Mouse (Mus musculus) embryonic fibroblast, embryonic 13.5 days (primary cell): ENCODE measurements around the gene Lins1. TPM values are rescaled to one million over a fixed set of nuclear protein-coding genes. Genes with fewer than 3 reads are reported as not detected.

Source experiments
- H3K27ac ChIP-seq: 2 replicates; pipeline ENCODE4 v1.5.1; 2012; ENCODE audit warnings: low read length, control low read depth, inconsistent platforms; ENCODE audit not compliant: insufficient read depth
- H3K4me1 ChIP-seq: 2 replicates; pipeline ENCODE4 v1.6.1; 2011; ENCODE audit warnings: low read length; ENCODE audit not compliant: control insufficient read depth, insufficient read depth
- H3K4me3 ChIP-seq: 2 replicates; pipeline ENCODE4 v1.5.1; 2011; ENCODE audit warnings: mild to moderate bottlenecking, control low read depth, low read length; ENCODE audit not compliant: insufficient read depth
- CTCF ChIP-seq: IDR thresholded peaks from 2 replicates; pipeline ENCODE4 v1.5.1; 2011; ENCODE audit warnings: mild to moderate bottlenecking, control low read depth, low read length, moderate library complexity, borderline replicate concordance; ENCODE audit not compliant: insufficient read depth
- POLR2A ChIP-seq: IDR thresholded peaks from 2 replicates; pipeline ENCODE4 v1.6.1; 2011; ENCODE audit warnings: low read depth, mild to moderate bottlenecking, control low read depth, low read length, moderate library complexity
- polyA plus RNA-seq: library from polyadenylated mRNA; stranded (reverse); fragments of >200 nt; gene quantifications from 2 replicates; pipeline ENCODE4 v1.2.4, GENCODE M21; 2011; ENCODE audit warnings: low read depth; ENCODE audit not compliant: missing spikeins, insufficient read length

The Lins1 gene
- polyA plus RNA-seq, 1 experiment = 12.3 TPM

- Histone ChIP-seq H3K4me1 (no peaks in the 10 kb centered on the region), H3K4me3 (no peak overlapping the region), H3K27ac (no peak overlapping the region)
- TF ChIP-seq POLR2A (no peak), CTCF (no peak)
Observed at GRCm38 (mm10) chr7:66749998-66750397, 60.3 kb downstream of the Lins1 start.

GRCm38 (mm10) chr7:66753816-66754215 is 64.1 kb downstream of the Lins1 start:
- Histone ChIP-seq H3K4me1 (no peaks in the 10 kb centered on the region), H3K27ac (no peak overlapping the region), H3K4me3 (no peak overlapping the region)
- no peak for TF ChIP-seq CTCF
- no peak for TF ChIP-seq POLR2A

GRCm38 (mm10) chr7:66755611-66756010 is 65.9 kb downstream of the Lins1 start:
- no peaks in the 10 kb centered on the region for H3K4me1 ChIP-seq
- TF ChIP-seq POLR2A = no peak
- no peak for TF ChIP-seq CTCF
- no peak overlapping the region for H3K4me3 ChIP-seq
- no peak overlapping the region for H3K27ac ChIP-seq

Other genes with a start within 250 kb of the Lins1 start
- 17.5 and 18.9 TPM in 2 replicates for gene Asb7, start 293 bp upstream of the Lins1 start, polyA plus RNA-seq
- 0.58 TPM in 1 of 2 replicates, not detected in the other for gene Cers3, start 53.6 kb downstream of the Lins1 start, polyA plus RNA-seq
- gene Adamts17, start 149.8 kb downstream of the Lins1 start, polyA plus RNA-seq = 0.77 and 1.3 TPM in 2 replicates